Mouse (Mus musculus): Measurements from ENCODE around the gene Smyd3.
A peak's percentile ranks its signal among the peaks of the same experiment; 100 is the strongest.

The Smyd3 gene

GRCm38 (mm10) chr1:178961661-178962060 is 556.2 kb downstream of the Smyd3 start:
- DNase-seq (ENCODE audit: low read depth, low spot score) = no peak

DNA sequence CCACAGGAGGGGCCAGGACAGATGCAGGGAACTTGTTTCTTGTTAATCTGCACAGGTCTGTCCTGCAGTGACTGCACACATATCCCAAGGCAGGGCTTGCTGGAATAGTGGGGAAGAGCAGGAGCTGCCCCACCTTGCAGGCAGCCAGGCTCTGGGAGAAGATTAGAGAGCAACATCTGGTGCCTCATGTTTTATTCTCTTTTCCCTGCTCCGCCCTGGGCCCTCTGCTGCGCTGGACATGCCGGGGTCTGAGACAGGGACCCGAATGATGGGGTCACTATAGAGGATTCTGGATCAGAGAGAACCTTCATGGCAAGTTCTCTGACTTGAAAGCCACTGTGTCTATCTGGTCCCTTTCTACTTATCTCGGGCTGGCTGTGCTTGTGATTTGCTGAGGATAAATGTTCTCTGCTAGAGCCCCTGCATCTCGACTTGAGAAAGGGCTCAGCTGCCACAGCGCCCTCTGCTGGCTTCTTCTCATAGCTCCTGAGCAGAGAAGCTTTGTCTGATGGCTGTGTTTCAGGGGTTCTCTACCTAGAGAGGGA is 557.8 kb downstream of the Smyd3 start:
- peak; percentile 48 for DNase-seq (ENCODE audit: low read depth, low spot score)

- no peak for DNase-seq (ENCODE audit: low read depth, low spot score)
Observed at GRCm38 (mm10) chr1:178958641-178959040, 559.2 kb downstream of the Smyd3 start.

DNA sequence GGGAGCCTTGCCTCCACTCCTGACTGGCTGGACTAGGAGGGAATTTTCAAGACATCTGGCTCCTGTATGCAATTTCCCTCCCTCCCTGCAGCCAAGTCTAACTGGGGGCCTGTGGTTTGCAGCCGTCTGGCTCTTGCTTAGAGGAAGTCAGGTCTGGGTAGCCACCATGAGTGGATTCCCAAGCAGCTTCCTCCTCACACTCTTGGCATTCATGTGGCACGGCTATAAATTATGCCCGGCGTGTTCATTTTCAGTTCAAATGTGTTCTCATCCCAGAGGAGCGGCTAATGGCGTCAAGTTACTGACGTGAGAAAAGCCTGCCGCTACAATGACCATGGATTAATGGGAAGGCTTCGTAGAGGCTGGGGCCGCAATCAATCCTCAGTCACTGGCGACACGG is 564.9 kb downstream of the Smyd3 start:
- no peak for DNase-seq (ENCODE audit: low read depth, low spot score)

- no peak for DNase-seq (ENCODE audit: low read depth, low spot score)
Observed at GRCm38 (mm10) chr1:178942251-178942963, 575.4 kb downstream of the Smyd3 start.

GRCm38 (mm10) chr1:178940353-178940752 is 577.5 kb downstream of the Smyd3 start:
- no peak for DNase-seq (ENCODE audit: low read depth, low spot score)

DNA sequence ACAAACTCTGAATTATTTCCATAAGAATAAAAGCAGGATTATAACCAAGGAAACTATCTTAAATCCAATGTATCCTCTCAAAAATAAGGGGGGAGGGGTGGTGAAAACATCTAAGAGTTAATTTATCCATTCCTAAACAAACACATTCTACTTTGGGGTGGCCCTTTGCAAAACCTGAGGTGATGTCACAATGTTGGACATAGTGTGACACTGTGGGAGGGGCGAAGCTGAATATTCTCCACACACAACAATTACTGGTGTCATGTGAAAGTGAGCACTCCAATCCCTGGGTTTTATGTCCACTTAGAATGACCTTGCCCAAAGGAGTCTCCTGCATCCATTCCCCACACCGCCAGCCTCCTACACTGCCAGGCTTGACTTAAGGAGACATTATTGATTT is 580.9 kb downstream of the Smyd3 start:
- no peak for DNase-seq (ENCODE audit: low read depth, low spot score)

- no peak for DNase-seq (ENCODE audit: low read depth, low spot score)
Observed at GRCm38 (mm10) chr1:178936457-178936856, 581.4 kb downstream of the Smyd3 start.

GRCm38 (mm10) chr1:178933953-178934637 is 583.7 kb downstream of the Smyd3 start:
- no peak for DNase-seq (ENCODE audit: low read depth, low spot score)

- DNase-seq (ENCODE audit: low read depth, low spot score) = no peak
Observed at GRCm38 (mm10) chr1:178929531-178929930, 588.3 kb downstream of the Smyd3 start.

DNA sequence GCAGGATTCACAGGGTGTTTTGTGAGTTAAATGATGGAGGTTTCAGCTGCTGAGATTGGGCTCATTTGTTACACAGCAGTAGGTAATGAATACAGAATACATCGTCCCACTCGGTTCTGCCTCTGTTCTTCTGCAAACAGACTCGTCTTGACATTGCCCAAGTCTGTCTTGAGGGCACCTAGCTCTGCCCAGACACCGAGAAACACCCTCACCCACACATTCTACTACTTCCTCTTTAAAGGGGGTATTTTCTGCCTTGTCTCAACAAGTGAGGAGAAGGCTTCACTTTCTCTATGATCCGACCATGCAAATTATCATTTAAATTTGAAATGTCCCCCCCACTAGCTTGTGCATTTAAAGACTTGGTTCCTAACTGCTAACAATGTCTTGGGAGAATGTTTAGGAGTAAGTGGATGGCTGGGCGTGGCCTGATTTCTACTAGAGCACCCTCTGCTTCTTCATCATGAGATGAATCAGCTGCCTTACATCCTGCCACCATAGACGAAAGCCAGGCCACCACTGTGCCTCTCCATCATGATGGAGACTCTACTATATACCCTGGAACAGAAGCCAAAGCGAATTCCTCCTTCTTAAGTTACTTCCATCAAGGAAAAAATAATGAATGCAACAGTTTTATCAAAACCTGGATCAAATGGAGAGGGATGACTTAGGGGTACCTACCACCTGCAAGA is 593.2 kb downstream of the Smyd3 start:
- no peak for DNase-seq (ENCODE audit: low read depth, low spot score)

GRCm38 (mm10) chr1:178917194-178917902 is 600.5 kb downstream of the Smyd3 start:
- no peak for DNase-seq (ENCODE audit: low read depth, low spot score)

DNA sequence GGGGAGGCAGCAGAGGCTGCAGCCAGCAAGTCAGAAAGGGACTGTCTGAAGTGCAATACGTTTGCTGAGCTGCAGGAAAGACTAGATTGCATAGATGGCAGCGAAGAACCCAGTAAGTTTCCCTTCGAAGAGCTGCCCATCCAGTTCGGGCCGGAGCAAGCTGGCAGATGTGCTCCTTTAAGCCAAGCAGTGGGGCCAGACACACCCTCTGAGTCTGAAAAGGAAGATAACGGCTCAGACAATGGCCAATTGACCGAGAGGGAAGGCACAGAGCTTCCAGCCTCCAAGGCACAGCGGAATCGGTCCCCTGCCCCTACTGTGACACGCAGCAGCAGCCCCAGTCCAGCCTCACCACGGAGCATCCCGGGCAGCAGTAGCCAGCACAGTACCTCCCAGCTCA is 602.8 kb downstream of the Smyd3 start:
- DNase-seq (ENCODE audit: low read depth, low spot score) = no peak

DNA sequence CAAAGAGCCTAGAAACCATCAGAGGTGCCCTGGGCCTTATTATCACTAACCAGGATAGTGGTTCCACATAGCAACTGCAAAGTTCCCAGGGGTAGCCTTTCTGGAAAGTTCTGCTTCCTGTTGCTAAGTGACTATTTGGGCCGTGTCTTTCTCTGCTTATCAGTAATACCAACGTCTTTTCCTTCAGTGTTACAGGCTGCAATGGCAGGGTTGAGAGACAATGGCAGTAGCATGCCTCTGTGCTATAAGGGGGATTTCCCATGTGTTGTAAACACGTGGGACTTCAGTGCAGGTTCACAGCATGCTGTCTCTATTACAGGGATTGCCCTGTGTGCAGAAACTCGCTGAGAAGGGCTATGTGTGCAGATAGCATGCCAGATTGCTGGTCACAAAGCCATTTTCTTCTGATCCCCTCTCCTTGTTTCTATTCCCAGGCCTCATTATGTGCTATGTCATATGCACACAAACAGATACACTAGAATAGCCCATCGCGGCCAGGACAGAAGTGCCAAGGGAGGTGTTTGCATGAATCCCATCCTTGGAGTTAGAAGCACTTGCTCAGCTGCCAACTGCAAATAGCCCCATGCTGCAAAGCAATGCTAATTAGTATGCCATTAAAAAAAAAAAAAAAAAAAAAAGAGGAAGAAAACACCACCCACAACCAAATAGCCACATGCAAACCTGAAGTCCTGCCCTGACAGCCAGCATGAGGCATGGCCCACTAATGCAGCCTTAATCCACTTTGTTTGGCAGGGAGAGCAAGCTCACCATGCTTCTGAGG is 604.7 kb downstream of the Smyd3 start:
- DNase-seq (ENCODE audit: low read depth, low spot score) = no peak

DNA sequence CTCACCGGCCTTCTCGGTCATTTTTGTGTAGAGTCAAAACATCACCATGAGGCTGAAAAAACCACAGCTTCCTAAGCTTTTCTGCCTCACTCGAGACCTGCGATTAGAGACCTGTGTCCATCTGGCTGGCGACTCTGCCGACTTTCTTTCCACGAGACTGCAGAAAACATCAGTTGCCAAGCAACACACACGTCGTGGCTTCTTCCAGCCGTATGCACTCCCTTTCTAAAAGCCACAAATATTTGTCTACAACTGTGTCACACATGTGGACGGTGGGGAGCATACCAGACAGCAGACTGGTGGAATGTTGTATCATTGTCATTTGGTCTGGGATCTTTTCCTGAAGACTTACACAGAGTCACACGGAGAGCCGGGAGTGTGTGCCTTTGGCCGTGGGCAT is 606.9 kb downstream of the Smyd3 start:
- no peak for DNase-seq (ENCODE audit: low read depth, low spot score)
